Mouse (Mus musculus) layer of hippocampus, adult 2 months (tissue): Measurements from ENCODE around the gene Pde4d. TPM values are rescaled to one million over a fixed set of nuclear protein-coding genes. Genes with fewer than 3 reads are reported as not detected.
"Not testable (repeated sequence)": the region's sequence is repeated elsewhere in the genome, so short reads cannot be mapped to it uniquely, and the experiment has no call there.

Source experiments
- DNase-seq, 2 experiments: peaks; one replicate each; pipeline ENCODE4 v3.0.0; 2022; ENCODE audit warnings: low spot score in 2 of 2
- H3K27ac ChIP-seq: fragments of 200-600 bp; 2 replicates; pipeline ENCODE4 v1.8.1; 2022
- H3K4me3 ChIP-seq: fragments of 200-600 bp; 2 replicates; pipeline ENCODE4 v1.8.1; 2022; ENCODE audit warnings: mild to moderate bottlenecking
- CTCF ChIP-seq: fragments of 200-600 bp; conservative IDR thresholded peaks from 2 replicates; pipeline ENCODE4 v1.8.1; 2022; ENCODE audit warnings: antibody characterized with exemption, mild to moderate bottlenecking, moderate library complexity
- total RNA-seq, 2 experiments: library from RNA; stranded (reverse); gene quantifications; 2 replicates each; pipeline ENCODE4 v1.2.3; 2021

Gene Pde4d
- total RNA-seq, 2 experiments from 2014 or later: 72.2 to 73.8 TPM

- DNase-seq: no peak
- Histone ChIP-seq H3K4me3 (no peak overlapping the region), H3K27ac (no peak overlapping the region)
- no peak for TF ChIP-seq CTCF
These were observed 255.7 kb downstream of the Pde4d start for GRCm38 (mm10) chr13:108705441-108705840.

DNA sequence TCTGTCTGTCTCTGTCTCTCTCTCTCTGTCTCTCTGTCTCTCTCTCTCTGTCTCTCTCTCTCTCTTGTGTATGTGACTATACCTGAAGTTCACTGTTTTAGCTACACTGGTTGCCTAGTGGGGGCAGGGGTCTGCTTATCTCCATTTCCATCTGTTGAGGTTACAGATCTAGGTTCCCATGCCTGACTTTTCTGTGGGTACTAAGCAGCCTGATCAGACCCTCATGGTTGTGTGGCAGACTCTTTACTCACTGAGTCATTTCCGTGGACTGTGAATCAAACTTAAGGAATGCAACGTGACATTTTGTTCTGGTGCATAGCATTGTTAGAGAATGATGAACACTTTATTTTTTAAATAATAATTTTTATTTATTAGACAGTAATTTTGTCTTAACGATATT lies 264.3 kb downstream of the Pde4d start:
- DNase-seq: no peak
- no peak overlapping the region for H3K27ac ChIP-seq
- TF ChIP-seq CTCF: no peak
- H3K4me3 ChIP-seq: no peak overlapping the region

DNA sequence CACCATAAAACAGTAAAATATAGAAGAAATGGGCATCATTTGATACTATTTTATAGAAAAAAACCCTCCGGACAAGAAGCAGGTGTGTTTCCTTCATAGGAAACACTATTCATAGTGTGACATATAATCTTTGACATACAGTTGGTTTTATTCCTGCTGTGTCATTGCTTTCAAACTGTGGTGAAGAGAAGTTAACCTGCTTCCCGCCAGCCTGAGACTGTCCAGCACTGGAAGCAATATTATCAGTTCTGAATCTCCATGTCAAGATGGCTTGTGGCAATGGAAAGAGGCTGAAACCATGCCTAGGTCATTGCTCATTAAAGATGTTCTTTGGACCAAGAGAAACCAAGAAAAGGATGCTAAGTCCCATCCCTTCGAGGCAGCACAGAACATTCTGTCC lies 265.3 kb downstream of the Pde4d start:
- no peak for TF ChIP-seq CTCF
- no peak overlapping the region for H3K4me3 ChIP-seq
- no peak overlapping the region for H3K27ac ChIP-seq
- no peak for DNase-seq

- Histone ChIP-seq H3K4me3 (no peak overlapping the region), H3K27ac (no peak overlapping the region)
- TF ChIP-seq CTCF: peak; percentile 79
- peak in 1 of 2 experiments; percentile 30 for DNase-seq
These were observed 272.5 kb downstream of the Pde4d start for GRCm38 (mm10) chr13:108722234-108722633.

GRCm38 (mm10) chr13:108734356-108734755 lies 284.6 kb downstream of the Pde4d start:
- H3K27ac ChIP-seq, H3K4me3 ChIP-seq, DNase-seq: not testable (repeated sequence)

DNA sequence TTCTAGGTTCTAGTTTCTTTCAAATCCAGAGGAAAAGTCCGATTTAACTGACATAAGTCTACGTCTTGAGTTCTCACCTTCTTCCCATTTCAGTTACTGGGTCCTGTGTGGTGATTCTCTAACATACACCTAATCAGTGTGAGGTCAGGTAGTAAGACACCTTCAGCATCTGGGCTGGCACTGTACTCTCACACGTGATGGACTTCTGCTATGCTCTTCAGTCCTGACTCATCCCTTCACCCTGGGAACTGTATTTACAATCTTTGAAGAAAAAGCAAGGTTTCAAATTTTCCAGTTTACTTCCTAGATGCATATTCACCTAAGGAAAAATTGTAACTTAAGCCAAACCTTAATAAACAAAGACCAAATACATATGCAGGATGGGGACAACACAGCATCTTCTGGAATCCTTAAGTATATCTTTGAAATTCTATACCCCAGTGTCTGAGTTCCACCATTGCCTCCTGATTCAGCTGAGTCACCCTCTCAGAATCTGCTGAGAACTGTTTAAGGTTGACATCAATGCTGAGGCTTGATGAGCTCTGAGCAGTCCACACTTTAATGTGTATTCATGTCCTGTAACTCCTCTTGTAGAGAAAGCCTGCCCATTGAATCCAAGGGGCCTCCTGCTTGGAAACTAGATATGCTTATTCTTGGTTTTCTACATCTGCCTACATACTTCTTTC lies 301.6 kb downstream of the Pde4d start:
- TF ChIP-seq CTCF: no peak
- H3K4me3 ChIP-seq: no peak overlapping the region
- DNase-seq: no peak
- H3K27ac ChIP-seq: no peak overlapping the region

DNA sequence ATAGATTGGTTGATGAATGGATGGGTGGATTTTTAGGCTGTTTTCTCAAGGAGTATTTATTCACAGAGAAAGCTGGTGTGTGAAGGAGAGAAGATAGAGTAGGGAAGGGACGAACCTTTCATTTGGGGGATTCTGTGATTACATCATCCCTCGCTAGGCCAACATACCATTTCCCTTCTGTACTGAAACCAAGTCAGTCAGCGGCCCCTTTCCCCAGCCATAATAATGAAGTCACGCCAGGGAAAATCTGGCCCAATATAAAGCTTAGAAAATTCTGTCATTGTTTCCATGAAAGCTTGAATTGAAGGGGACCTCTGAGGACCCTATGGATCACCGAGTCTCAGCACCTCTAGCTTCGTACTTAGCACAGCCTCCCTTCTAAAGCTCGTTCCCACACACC lies 307.7 kb downstream of the Pde4d start:
- DNase-seq: no peak
- H3K27ac ChIP-seq: no peak overlapping the region
- H3K4me3 ChIP-seq: no peak overlapping the region
- TF ChIP-seq CTCF: no peak

DNA sequence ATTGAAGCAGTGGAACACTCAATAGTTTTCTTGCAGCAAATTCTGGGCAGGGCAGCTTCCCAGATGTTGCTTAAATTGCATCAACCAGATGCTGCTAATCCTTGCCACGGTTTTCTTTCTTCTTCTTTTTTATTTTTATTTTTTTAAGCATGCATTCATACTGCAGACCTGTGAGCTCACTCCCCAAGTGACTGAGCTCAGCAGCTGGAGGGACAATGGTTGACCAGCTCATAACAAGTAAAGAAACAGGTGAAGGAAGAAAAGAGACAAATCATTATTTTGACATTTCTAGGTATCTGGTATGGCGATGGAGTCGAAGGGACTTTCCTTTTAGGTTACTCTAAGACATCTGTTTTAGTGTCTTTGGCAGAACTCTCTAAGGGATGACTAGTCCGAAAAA lies 308.6 kb downstream of the Pde4d start:
- H3K4me3 ChIP-seq: no peak overlapping the region
- TF ChIP-seq CTCF: no peak
- H3K27ac ChIP-seq: no peak overlapping the region
- no peak for DNase-seq

GRCm38 (mm10) chr13:108759140-108759539 lies 309.4 kb downstream of the Pde4d start:
- no peak for DNase-seq
- no peak for TF ChIP-seq CTCF
- Histone ChIP-seq H3K4me3 (no peak overlapping the region), H3K27ac (no peak overlapping the region)

DNA sequence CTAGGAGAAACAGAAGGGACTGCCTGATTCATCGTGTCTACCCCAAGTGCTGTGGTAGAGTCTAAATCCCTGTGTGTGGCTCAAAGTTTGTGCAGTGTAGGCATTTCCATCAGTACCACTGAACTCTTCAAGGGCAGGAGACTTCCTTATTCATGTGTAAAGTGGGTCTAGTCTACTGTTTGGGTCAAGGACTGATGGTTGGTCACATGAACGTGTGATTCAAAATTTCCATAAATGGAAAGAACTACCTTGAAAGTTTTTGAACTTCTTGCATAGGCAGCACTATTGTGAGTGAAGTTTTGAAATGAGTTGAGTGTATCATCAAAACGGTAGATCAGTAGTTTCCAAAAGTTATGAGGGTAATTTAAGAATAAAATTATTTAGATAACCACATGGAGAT lies 313.5 kb downstream of the Pde4d start:
- H3K27ac ChIP-seq: no peak overlapping the region
- no peak overlapping the region for H3K4me3 ChIP-seq
- no peak for TF ChIP-seq CTCF
- no peak for DNase-seq

GRCm38 (mm10) chr13:108766020-108766727 lies 316.4 kb downstream of the Pde4d start:
- no peak for DNase-seq

GRCm38 (mm10) chr13:108769465-108770056 lies 319.8 kb downstream of the Pde4d start:
- TF ChIP-seq CTCF: no peak
- no peak overlapping the region for H3K27ac ChIP-seq
- no peak for DNase-seq

More at GRCm38 (mm10) chr13:108766020-108766727, 316.4 kb downstream of the Pde4d start:
- TF ChIP-seq CTCF: no peak
- Histone ChIP-seq H3K4me3 (no peak overlapping the region), H3K27ac (no peak overlapping the region)

GRCm38 (mm10) chr13:108772386-108772785 lies 322.6 kb downstream of the Pde4d start:
- no peak overlapping the region for H3K4me3 ChIP-seq
- DNase-seq: no peak
- TF ChIP-seq CTCF: no peak
- H3K27ac ChIP-seq: no peak overlapping the region

More at GRCm38 (mm10) chr13:108769465-108770056, 319.8 kb downstream of the Pde4d start:
- H3K4me3 ChIP-seq: no peak overlapping the region
